Mouse (Mus musculus): ENCODE results near the gene Stt3b. TPM values are rescaled to one million over a fixed set of nuclear protein-coding genes. Genes with fewer than 3 reads are reported as not detected.
A peak's percentile ranks its signal among the peaks of the same experiment; 100 is the strongest.

The Stt3b gene
- polyA plus RNA-seq, 1 experiment: 50.5 TPM

GRCm38 (mm10) chr9:115308941-115309380 lies 1.3 kb downstream of the Stt3b start:
- H3K36me3 ChIP-seq (ENCODE audit: control insufficient read depth, insufficient read depth): no peaks in the 10 kb centered on the region
- no peaks in the 10 kb centered on the region for H3K27me3 ChIP-seq (ENCODE audit: control insufficient read depth, insufficient read depth, insufficient read length)
- H3K79me2 ChIP-seq (ENCODE audit: control insufficient read depth, insufficient read depth): peaks cover 61% of the 10 kb centered on the region
- TF ChIP-seq MYOG (IDR thresholded peaks at IDR 0.05; ENCODE audit: control insufficient read depth, extremely low read depth, insufficient read length): no peak
- TF ChIP-seq FOSL1 (IDR thresholded peaks at IDR 0.05; ENCODE audit: insufficient read depth, low read length, poor library complexity, severe bottlenecking): no peak
- TF ChIP-seq USF1 (IDR thresholded peaks at IDR 0.05; ENCODE audit: low read depth): no peak
- peak overlapping the region; percentile 68 for H3K4me3 ChIP-seq (ENCODE audit: insufficient read depth, poor library complexity, severe bottlenecking)
- peak overlapping the region; percentile 68 for H3ac ChIP-seq (ENCODE audit: control insufficient read depth, insufficient read length, low read depth)
- peaks cover 55% of the 10 kb centered on the region for H3K79me3 ChIP-seq (ENCODE audit: low read depth)

GRCm38 (mm10) chr9:115308401-115308800 lies 1.8 kb downstream of the Stt3b start:
- H3K36me3 ChIP-seq (ENCODE audit: control insufficient read depth, insufficient read depth): no peaks in the 10 kb centered on the region
- H3K79me2 ChIP-seq (ENCODE audit: control insufficient read depth, insufficient read depth): peaks cover 66% of the 10 kb centered on the region
- H3K79me3 ChIP-seq (ENCODE audit: low read depth): peaks cover 61% of the 10 kb centered on the region
- TF ChIP-seq CTCF (IDR thresholded peaks at IDR 0.05; ENCODE audit: control insufficient read depth, insufficient read depth, insufficient read length): no peak
- no peak for TF ChIP-seq CEBPB (IDR thresholded peaks at IDR 0.05; ENCODE audit: low read depth)
- TF ChIP-seq MYOG (IDR thresholded peaks at IDR 0.05; ENCODE audit: control insufficient read depth, extremely low read depth, insufficient read length): no peak
- no peak for TF ChIP-seq MYOD1 (IDR thresholded peaks at IDR 0.05; ENCODE audit: control insufficient read depth, insufficient read length, low read depth)
- H3K27me3 ChIP-seq (ENCODE audit: control insufficient read depth, insufficient read depth, insufficient read length): no peaks in the 10 kb centered on the region
- no peak overlapping the region for H3ac ChIP-seq (ENCODE audit: control insufficient read depth, insufficient read length, low read depth)
- peak overlapping the region; percentile 68 for H3K4me3 ChIP-seq (ENCODE audit: insufficient read depth, poor library complexity, severe bottlenecking)

- H3K4me3 ChIP-seq (ENCODE audit: insufficient read depth, poor library complexity, severe bottlenecking): no peak overlapping the region
These were observed 4.0 kb downstream of the Stt3b start for GRCm38 (mm10) chr9:115306202-115306601.

GRCm38 (mm10) chr9:115304149-115304548 lies 6.1 kb downstream of the Stt3b start:
- H3K79me3 ChIP-seq (ENCODE audit: low read depth): peaks cover 97% of the 10 kb centered on the region
- no peaks in the 10 kb centered on the region for H3K27me3 ChIP-seq (ENCODE audit: control insufficient read depth, insufficient read depth, insufficient read length)
- H3ac ChIP-seq (ENCODE audit: control insufficient read depth, insufficient read length, low read depth): no peak overlapping the region
- no peaks in the 10 kb centered on the region for H3K36me3 ChIP-seq (ENCODE audit: control insufficient read depth, insufficient read depth)
- TF ChIP-seq MYOG (IDR thresholded peaks at IDR 0.05; ENCODE audit: control insufficient read depth, extremely low read depth, insufficient read length) (no peak), CEBPB (IDR thresholded peaks at IDR 0.05; ENCODE audit: low read depth) (no peak), MAX (IDR thresholded peaks at IDR 0.05) (no peak), FOSL1 (IDR thresholded peaks at IDR 0.05; ENCODE audit: insufficient read depth, low read length, poor library complexity, severe bottlenecking) (no peak), CTCF (IDR thresholded peaks at IDR 0.05; ENCODE audit: control insufficient read depth, insufficient read depth, insufficient read length) (no peak), MYOD1 (IDR thresholded peaks at IDR 0.05; ENCODE audit: control insufficient read depth, insufficient read length, low read depth) (no peak), USF1 (IDR thresholded peaks at IDR 0.05; ENCODE audit: low read depth) (no peak)
- H3K79me2 ChIP-seq (ENCODE audit: control insufficient read depth, insufficient read depth): peaks cover 100% of the 10 kb centered on the region
- no peak overlapping the region for H3K4me3 ChIP-seq (ENCODE audit: insufficient read depth, poor library complexity, severe bottlenecking)

More at GRCm38 (mm10) chr9:115306202-115306601, 4.0 kb downstream of the Stt3b start:
- H3K36me3 ChIP-seq (ENCODE audit: control insufficient read depth, insufficient read depth): no peaks in the 10 kb centered on the region
- TF ChIP-seq USF1 (IDR thresholded peaks at IDR 0.05; ENCODE audit: low read depth) (no peak), MYOD1 (IDR thresholded peaks at IDR 0.05; ENCODE audit: control insufficient read depth, insufficient read length, low read depth) (no peak), MYOG (IDR thresholded peaks at IDR 0.05; ENCODE audit: control insufficient read depth, extremely low read depth, insufficient read length) (no peak), CTCF (IDR thresholded peaks at IDR 0.05; ENCODE audit: control insufficient read depth, insufficient read depth, insufficient read length) (no peak), FOSL1 (IDR thresholded peaks at IDR 0.05; ENCODE audit: insufficient read depth, low read length, poor library complexity, severe bottlenecking) (no peak), MAX (IDR thresholded peaks at IDR 0.05) (no peak), CEBPB (IDR thresholded peaks at IDR 0.05; ENCODE audit: low read depth) (no peak)
- H3K27me3 ChIP-seq (ENCODE audit: control insufficient read depth, insufficient read depth, insufficient read length): no peaks in the 10 kb centered on the region
- no peak overlapping the region for H3ac ChIP-seq (ENCODE audit: control insufficient read depth, insufficient read length, low read depth)
- peaks cover 88% of the 10 kb centered on the region for H3K79me2 ChIP-seq (ENCODE audit: control insufficient read depth, insufficient read depth)
- H3K79me3 ChIP-seq (ENCODE audit: low read depth): peaks cover 83% of the 10 kb centered on the region

GRCm38 (mm10) chr9:115301593-115301992 lies 8.6 kb downstream of the Stt3b start:
- Histone ChIP-seq H3K4me3 (ENCODE audit: insufficient read depth, poor library complexity, severe bottlenecking) (no peak overlapping the region), H3K79me2 (ENCODE audit: control insufficient read depth, insufficient read depth) (peaks cover 100% of the 10 kb centered on the region), H3K79me3 (ENCODE audit: low read depth) (peaks cover 94% of the 10 kb centered on the region), H3K27me3 (ENCODE audit: control insufficient read depth, insufficient read depth, insufficient read length) (no peaks in the 10 kb centered on the region), H3ac (ENCODE audit: control insufficient read depth, insufficient read length, low read depth) (no peak overlapping the region), H3K36me3 (ENCODE audit: control insufficient read depth, insufficient read depth) (no peaks in the 10 kb centered on the region)
- TF ChIP-seq MYOG (IDR thresholded peaks at IDR 0.05; ENCODE audit: control insufficient read depth, extremely low read depth, insufficient read length): no peak

- no peaks in the 10 kb centered on the region for H3K27me3 ChIP-seq (ENCODE audit: control insufficient read depth, insufficient read depth, insufficient read length)
- no peak for TF ChIP-seq CEBPB (IDR thresholded peaks at IDR 0.05; ENCODE audit: low read depth)
- TF ChIP-seq MYOG (IDR thresholded peaks at IDR 0.05; ENCODE audit: control insufficient read depth, extremely low read depth, insufficient read length): no peak
- no peak for TF ChIP-seq MYOD1 (IDR thresholded peaks at IDR 0.05; ENCODE audit: control insufficient read depth, insufficient read length, low read depth)
- TF ChIP-seq CTCF (IDR thresholded peaks at IDR 0.05; ENCODE audit: control insufficient read depth, insufficient read depth, insufficient read length): no peak
- no peak for TF ChIP-seq MAX (IDR thresholded peaks at IDR 0.05)
- no peak for TF ChIP-seq FOSL1 (IDR thresholded peaks at IDR 0.05; ENCODE audit: insufficient read depth, low read length, poor library complexity, severe bottlenecking)
- TF ChIP-seq USF1 (IDR thresholded peaks at IDR 0.05; ENCODE audit: low read depth): no peak
- H3K4me3 ChIP-seq (ENCODE audit: insufficient read depth, poor library complexity, severe bottlenecking): no peak overlapping the region
- H3K79me2 ChIP-seq (ENCODE audit: control insufficient read depth, insufficient read depth): peaks cover 100% of the 10 kb centered on the region
- H3K79me3 ChIP-seq (ENCODE audit: low read depth): peaks cover 94% of the 10 kb centered on the region
- H3ac ChIP-seq (ENCODE audit: control insufficient read depth, insufficient read length, low read depth): no peak overlapping the region
- no peaks in the 10 kb centered on the region for H3K36me3 ChIP-seq (ENCODE audit: control insufficient read depth, insufficient read depth)
These were observed 9.1 kb downstream of the Stt3b start for GRCm38 (mm10) chr9:115301002-115301579.

All from C2C12 (cell line).